Mouse (Mus musculus): Measurements from ENCODE around the gene Sp6. TPM values are rescaled to one million over a fixed set of nuclear protein-coding genes. Genes with fewer than 3 reads are reported as not detected.
A peak's percentile ranks its signal among the peaks of the same experiment; 100 is the strongest.

Gene Sp6
- polyA plus RNA-seq, 1 experiment from 2014 or later, result 0.21 TPM

GRCm38 (mm10) chr11:97066656-97067360 lies 53.6 kb downstream of the Sp6 start:
- H3K4me2 ChIP-seq, result no peak overlapping the region
- H3K27ac ChIP-seq (replicated peaks), result no peak overlapping the region
- H3K9ac ChIP-seq, result no peak overlapping the region
- H3K9me3 ChIP-seq, result no peaks in the 10 kb centered on the region
- H3K4me1 ChIP-seq, result peaks cover 31% of the 10 kb centered on the region
- H3K4me3 ChIP-seq, result no peak overlapping the region
- 47% methylated on average over 22 of the region's 22 CpGs for WGBS
- no peaks in the 10 kb centered on the region for H3K27me3 ChIP-seq (replicated peaks)
- no peak for ATAC-seq (ENCODE audit: extremely low read depth, insufficient number of reproducible peaks, low FRiP score, low TSS enrichment)
- peaks cover 42% of the 10 kb centered on the region for H3K36me3 ChIP-seq

GRCm38 (mm10) chr11:97069333-97069732 lies 56.1 kb downstream of the Sp6 start:
- 78% methylated on average over 1 of the region's 1 CpGs for WGBS

GRCm38 (mm10) chr11:97069770-97070169 lies 56.6 kb downstream of the Sp6 start:
- no peak for ATAC-seq (ENCODE audit: extremely low read depth, insufficient number of reproducible peaks, low FRiP score, low TSS enrichment)
- no peak overlapping the region for H3K4me2 ChIP-seq
- no peaks in the 10 kb centered on the region for H3K27me3 ChIP-seq (replicated peaks)
- peaks cover 25% of the 10 kb centered on the region for H3K36me3 ChIP-seq
- H3K4me3 ChIP-seq, result no peak overlapping the region
- WGBS, result 79% methylated on average over 2 of the region's 2 CpGs
- H3K9ac ChIP-seq, result no peak overlapping the region
- H3K4me1 ChIP-seq, result peaks cover 31% of the 10 kb centered on the region
- no peak overlapping the region for H3K27ac ChIP-seq (replicated peaks)
- no peaks in the 10 kb centered on the region for H3K9me3 ChIP-seq

More at GRCm38 (mm10) chr11:97069333-97069732, 56.1 kb downstream of the Sp6 start:
- Histone ChIP-seq H3K4me2 (no peak overlapping the region), H3K4me1 (peaks cover 31% of the 10 kb centered on the region), H3K27ac (replicated peaks) (no peak overlapping the region), H3K4me3 (no peak overlapping the region), H3K9ac (no peak overlapping the region), H3K27me3 (replicated peaks) (no peaks in the 10 kb centered on the region), H3K9me3 (no peaks in the 10 kb centered on the region), H3K36me3 (peaks cover 27% of the 10 kb centered on the region)
- no peak for ATAC-seq (ENCODE audit: extremely low read depth, insufficient number of reproducible peaks, low FRiP score, low TSS enrichment)

GRCm38 (mm10) chr11:97071129-97071528 lies 57.9 kb downstream of the Sp6 start:
- no peaks in the 10 kb centered on the region for H3K27me3 ChIP-seq (replicated peaks)
- H3K4me3 ChIP-seq, result no peak overlapping the region
- H3K4me1 ChIP-seq, result peaks cover 21% of the 10 kb centered on the region
- H3K36me3 ChIP-seq, result peaks cover 21% of the 10 kb centered on the region
- peak overlapping the region; percentile 55 for H3K27ac ChIP-seq (replicated peaks)
- peak; percentile 64 for ATAC-seq (ENCODE audit: extremely low read depth, insufficient number of reproducible peaks, low FRiP score, low TSS enrichment)
- no peak overlapping the region for H3K4me2 ChIP-seq
- 0 out of 2 replicates have a peak overlapping the region, but pooled peaks have one; percentile 8 for H3K9ac ChIP-seq
- no peaks in the 10 kb centered on the region for H3K9me3 ChIP-seq
- 19% methylated on average over 1 of the region's 1 CpGs for WGBS

GRCm38 (mm10) chr11:97072533-97072932 lies 59.3 kb downstream of the Sp6 start:
- ATAC-seq (ENCODE audit: extremely low read depth, insufficient number of reproducible peaks, low FRiP score, low TSS enrichment), result no peak

GRCm38 (mm10) chr11:97074235-97074634 lies 61.0 kb downstream of the Sp6 start:
- H3K9ac ChIP-seq, result no peak overlapping the region
- ATAC-seq (ENCODE audit: extremely low read depth, insufficient number of reproducible peaks, low FRiP score, low TSS enrichment), result no peak
- H3K9me3 ChIP-seq, result no peaks in the 10 kb centered on the region
- 47% methylated on average over 8 of the region's 8 CpGs for WGBS
- H3K4me3 ChIP-seq, result no peak overlapping the region
- no peaks in the 10 kb centered on the region for H3K27me3 ChIP-seq (replicated peaks)
- no peaks in the 10 kb centered on the region for H3K36me3 ChIP-seq
- H3K4me2 ChIP-seq, result no peak overlapping the region
- no peak overlapping the region for H3K27ac ChIP-seq (replicated peaks)
- peaks cover 21% of the 10 kb centered on the region for H3K4me1 ChIP-seq

More at GRCm38 (mm10) chr11:97072533-97072932, 59.3 kb downstream of the Sp6 start:
- Histone ChIP-seq H3K4me1 (peaks cover 21% of the 10 kb centered on the region), H3K9ac (no peak overlapping the region), H3K4me2 (no peak overlapping the region), H3K27ac (replicated peaks) (no peak overlapping the region), H3K9me3 (no peaks in the 10 kb centered on the region), H3K4me3 (no peak overlapping the region), H3K36me3 (peaks cover 12% of the 10 kb centered on the region), H3K27me3 (replicated peaks) (no peaks in the 10 kb centered on the region)
- WGBS, result 29% methylated on average over 3 of the region's 3 CpGs

Small RNAs within 50 kb of the gene (microRNA-seq; reads per million reads assigned to microRNA genes)
- 1.4 reads per million for gene Mir8103

Other genes with a start within 250 kb of the Sp6 start
- gene Snx11, start 235.8 kb upstream of the Sp6 start, polyA plus RNA-seq (2015; fragmentation: Nextera tagmentation; extraction: Ambion mirVana), result 10.7 and 11.8 TPM in 2 replicates
- gene Cbx1, start 224.3 kb upstream of the Sp6 start, polyA plus RNA-seq (2015; fragmentation: Nextera tagmentation; extraction: Ambion mirVana), result 53.3 and 56.4 TPM in 2 replicates
- 67.2 and 70.8 TPM in 2 replicates for gene Nfe2l1, start 183.4 kb upstream of the Sp6 start, polyA plus RNA-seq (2015; fragmentation: Nextera tagmentation; extraction: Ambion mirVana)
- gene Copz2, start 163.5 kb upstream of the Sp6 start, polyA plus RNA-seq (2015; fragmentation: Nextera tagmentation; extraction: Ambion mirVana), result 109 and 113 TPM in 2 replicates
- 50.4 and 52.4 TPM in 2 replicates for gene Cdk5rap3, start 96.9 kb upstream of the Sp6 start, polyA plus RNA-seq (2015; fragmentation: Nextera tagmentation; extraction: Ambion mirVana)
- 0.79 and 1.0 TPM in 2 replicates for gene Prr15l, start 85.3 kb upstream of the Sp6 start, polyA plus RNA-seq (2015; fragmentation: Nextera tagmentation; extraction: Ambion mirVana)
- 53.3 and 55.6 TPM in 2 replicates for gene Pnpo, start 69.4 kb upstream of the Sp6 start, polyA plus RNA-seq (2015; fragmentation: Nextera tagmentation; extraction: Ambion mirVana)
- gene Sp2, start 30.4 kb upstream of the Sp6 start, polyA plus RNA-seq (2015; fragmentation: Nextera tagmentation; extraction: Ambion mirVana), result 15.8 and 17.8 TPM in 2 replicates
- 16.0 and 19.2 TPM in 2 replicates for gene Scrn2, start 16.5 kb downstream of the Sp6 start, polyA plus RNA-seq (2015; fragmentation: Nextera tagmentation; extraction: Ambion mirVana)
- 0.18 and 0.49 TPM in 2 replicates for gene Lrrc46, start 28.0 kb downstream of the Sp6 start, polyA plus RNA-seq (2015; fragmentation: Nextera tagmentation; extraction: Ambion mirVana)
- gene Mrpl10, start 28.2 kb downstream of the Sp6 start, polyA plus RNA-seq (2015; fragmentation: Nextera tagmentation; extraction: Ambion mirVana), result 67.5 and 72.6 TPM in 2 replicates
- 6.2 and 6.5 TPM in 2 replicates for gene Osbpl7, start 37.2 kb downstream of the Sp6 start, polyA plus RNA-seq (2015; fragmentation: Nextera tagmentation; extraction: Ambion mirVana)
- gene Tbx21, start 101.9 kb downstream of the Sp6 start, polyA plus RNA-seq (2015; fragmentation: Nextera tagmentation; extraction: Ambion mirVana), result not detected in 2 replicates
- 5.5 and 6.6 TPM in 2 replicates for gene Tbkbp1, start 138.1 kb downstream of the Sp6 start, polyA plus RNA-seq (2015; fragmentation: Nextera tagmentation; extraction: Ambion mirVana)
- 34.0 and 35.2 TPM in 2 replicates for gene Kpnb1, start 174.5 kb downstream of the Sp6 start, polyA plus RNA-seq (2015; fragmentation: Nextera tagmentation; extraction: Ambion mirVana)

Measured in heart, embryonic 13.5 days (tissue).